Mouse (Mus musculus): ENCODE data around the gene Fbxl14.

GRCm38 (mm10) chr6:119521931-119522391 is 42.5 kb downstream of the Fbxl14 start:
- TF ChIP-seq CTCF (IDR thresholded peaks at IDR 0.05; ENCODE audit: low read depth) (no peak), EP300 (IDR thresholded peaks at IDR 0.05; ENCODE audit: low read depth) (no peak)
